Mouse (Mus musculus) forebrain, embryonic 13.5 days (tissue): ENCODE data around the gene Foxp4. TPM values are rescaled to one million over a fixed set of nuclear protein-coding genes. Genes with fewer than 3 reads are reported as not detected.

Source experiments
- polyA plus RNA-seq: library from polyadenylated mRNA; unstranded; fragments of >200 nt; fragmentation: Nextera tagmentation; extraction: Ambion mirVana; gene quantifications from 2 replicates; pipeline ENCODE4 v1.2.1, GENCODE M21; 2015

The Foxp4 gene
- polyA plus RNA-seq, 1 experiment from 2014 or later: 15.6 TPM

Other genes with a start within 250 kb of the Foxp4 start
- gene Tomm6, start 236.3 kb downstream of the Foxp4 start, polyA plus RNA-seq: 295 and 350 TPM in 2 replicates
- 11.6 and 11.8 TPM in 2 replicates for gene Frs3, start 235.6 kb downstream of the Foxp4 start, polyA plus RNA-seq
- 0.21 and 0.54 TPM in 2 replicates for gene Gm21981, start 230.2 kb downstream of the Foxp4 start, polyA plus RNA-seq
- not detected in 2 replicates for gene Prickle4, start 229.9 kb downstream of the Foxp4 start, polyA plus RNA-seq
- not detected in 2 replicates for gene Pgc, start 197.8 kb downstream of the Foxp4 start, polyA plus RNA-seq
- 1.5 and 1.7 TPM in 2 replicates for gene Tfeb, start 187.6 kb downstream of the Foxp4 start, polyA plus RNA-seq
- gene Mdfi, start 90.0 kb downstream of the Foxp4 start, polyA plus RNA-seq: 2.6 and 3.1 TPM in 2 replicates
- not detected in 2 replicates for gene 1700122O11Rik, start 113.6 kb upstream of the Foxp4 start, polyA plus RNA-seq
- gene 1700067P10Rik, start 164.7 kb upstream of the Foxp4 start, polyA plus RNA-seq: not detected in 2 replicates
- not detected in 2 replicates for gene 9830107B12Rik, start 221.6 kb upstream of the Foxp4 start, polyA plus RNA-seq
- gene A530064D06Rik, start 242.6 kb upstream of the Foxp4 start, polyA plus RNA-seq: not detected in 2 replicates